Mouse (Mus musculus) MEL (cell line): ENCODE results near the gene Trio. TPM values are rescaled to one million over a fixed set of nuclear protein-coding genes. Genes with fewer than 3 reads are reported as not detected.

Source experiments
- DNase-seq: peaks from one replicate; pipeline ENCODE4 v3.0.0; 2011; ENCODE audit warnings: low read depth, low spot score
- H3K27ac ChIP-seq: 2 replicates; pipeline ENCODE4 v1.5.1; 2012; ENCODE audit warnings: low read depth, mild to moderate bottlenecking, control low read depth, low read length, moderate library complexity; ENCODE audit not compliant: control insufficient read depth
- H3K27me3 ChIP-seq, 2 experiments: fragments of 150-350 bp in 1 of 2; sonication (generic) in 1 of 2; 2 replicates each; pipeline ENCODE4 v1.6.1; 2012; ENCODE audit warnings: low read length in 2 of 2, mild to moderate bottlenecking in 2 of 2, improper control_type of control experiment in 1 of 2, moderate library complexity in 1 of 2; ENCODE audit not compliant: insufficient read depth in 2 of 2, control insufficient read depth in 1 of 2
- H3K36me3 ChIP-seq, 2 experiments: 2 replicates each; pipeline ENCODE4 v1.6.1; 2012 to 2014; ENCODE audit warnings: low read length in 2 of 2, improper control_type of control experiment in 1 of 2, inconsistent platforms in 1 of 2, mild to moderate bottlenecking in 1 of 2; ENCODE audit not compliant: insufficient read depth in 2 of 2, control insufficient read depth in 1 of 2
- H3K4me1 ChIP-seq, 2 experiments: fragments of 150-350 bp in 1 of 2; sonication (generic) in 1 of 2; 2 replicates each; pipeline ENCODE4 v1.6.1; 2012; ENCODE audit warnings: low read length in 2 of 2, improper control_type of control experiment in 1 of 2, mild to moderate bottlenecking in 1 of 2; ENCODE audit not compliant: insufficient read depth in 2 of 2, control insufficient read depth in 1 of 2
- H3K4me3 ChIP-seq, 2 experiments: fragments of 150-350 bp in 1 of 2; sonication (generic) in 1 of 2; 2 replicates each; pipeline ENCODE4 v1.5.1; 2012; ENCODE audit warnings: low read depth in 2 of 2, low read length in 2 of 2, mild to moderate bottlenecking in 2 of 2, moderate library complexity in 2 of 2, control low read depth in 1 of 2, improper control_type of control experiment in 1 of 2; ENCODE audit not compliant: control insufficient read depth in 1 of 2, insufficient read depth in 1 of 2
- H3K79me2 ChIP-seq: 2 replicates; pipeline ENCODE4 v1.6.1; 2012; ENCODE audit warnings: mild to moderate bottlenecking, low read length, moderate library complexity; ENCODE audit not compliant: control insufficient read depth, poor library complexity, insufficient read depth
- H3K9ac ChIP-seq: 2 replicates; pipeline ENCODE4 v1.6.1; 2012; ENCODE audit warnings: low read depth, mild to moderate bottlenecking, control low read depth, low read length, moderate library complexity; ENCODE audit not compliant: control insufficient read depth, poor library complexity, severe bottlenecking
- H3K9me3 ChIP-seq: fragments of 150-350 bp; sonication (generic); replicated peaks from 2 replicates; pipeline ENCODE4 v1.6.1; 2012; ENCODE audit warnings: mild to moderate bottlenecking, low read length, improper control_type of control experiment, moderate library complexity; ENCODE audit not compliant: insufficient read depth
- CTCF ChIP-seq, 3 experiments: IDR thresholded peaks in 2 of 3; conservative IDR thresholded peaks in 1 of 3; 2 replicates each; pipeline ENCODE4 v1.5.1; 2011 to 2012; ENCODE audit warnings: low read length in 3 of 3, low read depth in 2 of 3, mild to moderate bottlenecking in 2 of 3, improper control_type of control experiment in 1 of 3, inconsistent platforms in 1 of 3, mixed read lengths in 1 of 3, moderate library complexity in 1 of 3; ENCODE audit not compliant: control insufficient read depth in 1 of 3, insufficient read depth in 1 of 3, poor library complexity in 1 of 3, severe bottlenecking in 1 of 3
- E2F4 ChIP-seq: IDR thresholded peaks from 2 replicates; pipeline ENCODE4 v1.6.1; 2011; ENCODE audit warnings: low read depth, low read length, improper control_type of control experiment, borderline replicate concordance
- ELF1 ChIP-seq: IDR thresholded peaks from 2 replicates; pipeline ENCODE4 v1.6.1; 2014; ENCODE audit warnings: low read depth, mild to moderate bottlenecking, inconsistent platforms, low read length, improper control_type of control experiment, moderate library complexity
- ETS1 ChIP-seq: IDR thresholded peaks from 2 replicates; pipeline ENCODE4 v1.6.1; 2012; ENCODE audit warnings: low read depth, mild to moderate bottlenecking, inconsistent platforms, low read length, improper control_type of control experiment, moderate library complexity
- JUND ChIP-seq: IDR thresholded peaks from 2 replicates; pipeline ENCODE4 v1.6.1; 2011; ENCODE audit warnings: low read depth, mild to moderate bottlenecking, improper control_type of control experiment, low read length
- MYB ChIP-seq: IDR thresholded peaks from 2 replicates; pipeline ENCODE4 v1.6.1; 2011; ENCODE audit warnings: mild to moderate bottlenecking, low read depth, low read length, improper control_type of control experiment
- TAL1 ChIP-seq: IDR thresholded peaks from 2 replicates; pipeline ENCODE4 v1.6.1; 2012; ENCODE audit warnings: mild to moderate bottlenecking, inconsistent platforms, low read length, moderate library complexity, mixed read lengths
- UBTF ChIP-seq: IDR thresholded peaks from 2 replicates; pipeline ENCODE4 v1.6.1; 2012; ENCODE audit warnings: low read depth, mild to moderate bottlenecking, inconsistent platforms, low read length, improper control_type of control experiment, moderate library complexity, borderline replicate concordance; ENCODE audit not compliant: insufficient read depth
- ZKSCAN1 ChIP-seq: IDR thresholded peaks from 2 replicates; pipeline ENCODE4 v1.6.1; 2012; ENCODE audit warnings: low read depth, mild to moderate bottlenecking, inconsistent platforms, low read length, improper control_type of control experiment, moderate library complexity
- ZNF384 ChIP-seq: IDR thresholded peaks from 2 replicates; pipeline ENCODE4 v1.6.1; 2012; ENCODE audit warnings: low read depth, mild to moderate bottlenecking, inconsistent platforms, low read length, improper control_type of control experiment
- polyA plus RNA-seq, 2 experiments: library from polyadenylated mRNA; stranded (reverse) in 1 of 2; unstranded in 1 of 2; fragments of >175 nt in 1 of 2; fragments of >200 nt in 1 of 2; gene quantifications; 2 replicates each; pipeline versions ENCODE4 v1.2.1 to v1.2.4; 2012; ENCODE audit warnings: low replicate concordance in 2 of 2, low read depth in 1 of 2; ENCODE audit not compliant: insufficient read length in 2 of 2, insufficient read depth in 1 of 2, missing spikeins in 1 of 2
- total RNA-seq: library from RNA; depleted of rRNA; stranded (reverse); fragments of 300-350 nt; gene quantifications from 2 replicates; pipeline ENCODE4 v1.2.3, GENCODE M21; 2012

The Trio gene
- total and polyA plus RNA-seq, 3 experiments = 0.91 to 1.1 TPM; not detected in 1

GRCm38 (mm10) chr15:27976950-27977349, 48.7 kb downstream of the Trio start:
- H3K4me1 ChIP-seq = no peaks in the 10 kb centered on the region
- TF ChIP-seq UBTF (no peak), JUND (no peak), MYB (no peak), ELF1 (no peak), ETS1 (no peak)
- TF ChIP-seq, all 39 proteins: peak for 0
- Histone ChIP-seq H3K36me3 (no peaks in the 10 kb centered on the region), H3K4me3 (no peak overlapping the region), H3K79me2 (no peaks in the 10 kb centered on the region), H3K9ac (no peak overlapping the region), H3K27ac (no peak overlapping the region), H3K9me3 (no peaks in the 10 kb centered on the region), H3K27me3 (no peaks in the 10 kb centered on the region)
- DNase-seq = no peak

GRCm38 (mm10) chr15:27976366-27976765, 49.3 kb downstream of the Trio start:
- Histone ChIP-seq H3K4me1 (no peaks in the 10 kb centered on the region), H3K27me3 (no peaks in the 10 kb centered on the region), H3K27ac (no peak overlapping the region), H3K4me3 (no peak overlapping the region), H3K9me3 (no peaks in the 10 kb centered on the region), H3K9ac (no peak overlapping the region), H3K79me2 (no peaks in the 10 kb centered on the region), H3K36me3 (no peaks in the 10 kb centered on the region)
- no peak for DNase-seq
- TF ChIP-seq TAL1 (no peak), CTCF (IDR thresholded peaks at IDR 0.05 in 2 of 3, conservative IDR thresholded peaks at IDR 0.05 in 1 of 3; ENCODE audit: control insufficient read depth in 1 of 3, insufficient read depth in 1 of 3, low read depth in 2 of 3, low read length in 3 of 3, poor library complexity in 1 of 3, severe bottlenecking in 1 of 3) (no peak)

DNA sequence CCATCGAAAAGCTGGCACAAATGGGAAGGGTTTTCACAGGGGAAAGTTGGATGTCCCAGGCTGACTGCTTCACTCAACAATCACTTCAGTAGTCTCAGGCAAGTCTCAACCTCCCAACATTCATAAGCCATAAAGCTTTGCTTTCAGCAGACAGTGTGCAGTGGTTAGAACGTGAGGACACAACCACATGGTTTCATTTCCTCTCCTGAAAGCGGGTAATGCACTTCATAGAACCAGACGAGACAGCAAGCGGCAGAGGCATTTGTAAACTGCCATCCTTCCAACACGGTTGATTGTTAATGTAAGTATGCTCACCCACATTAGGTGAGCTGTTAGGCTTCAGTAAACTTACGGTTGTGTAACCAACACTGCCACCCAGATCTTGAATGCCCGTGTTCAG, 51.0 kb downstream of the Trio start:
- Histone ChIP-seq H3K9me3 (no peaks in the 10 kb centered on the region), H3K27me3 (no peaks in the 10 kb centered on the region), H3K27ac (no peak overlapping the region), H3K36me3 (no peaks in the 10 kb centered on the region), H3K4me1 (no peaks in the 10 kb centered on the region), H3K9ac (no peak overlapping the region), H3K79me2 (no peaks in the 10 kb centered on the region)
- no peak for DNase-seq
- TF ChIP-seq E2F4 = no peak
- no peak for TF ChIP-seq ZNF384
- no peak for TF ChIP-seq ZKSCAN1
- no peak for TF ChIP-seq CTCF (IDR thresholded peaks at IDR 0.05 in 2 of 3, conservative IDR thresholded peaks at IDR 0.05 in 1 of 3; ENCODE audit: control insufficient read depth in 1 of 3, insufficient read depth in 1 of 3, low read depth in 2 of 3, low read length in 3 of 3, poor library complexity in 1 of 3, severe bottlenecking in 1 of 3)
- no peak for TF ChIP-seq ETS1
- TF ChIP-seq, all 39 proteins: peak for 0
- no peak overlapping the region for H3K4me3 ChIP-seq
